8 mouse cellular contexts compared by ENCODE assay signal in the genomic region with DNA sequence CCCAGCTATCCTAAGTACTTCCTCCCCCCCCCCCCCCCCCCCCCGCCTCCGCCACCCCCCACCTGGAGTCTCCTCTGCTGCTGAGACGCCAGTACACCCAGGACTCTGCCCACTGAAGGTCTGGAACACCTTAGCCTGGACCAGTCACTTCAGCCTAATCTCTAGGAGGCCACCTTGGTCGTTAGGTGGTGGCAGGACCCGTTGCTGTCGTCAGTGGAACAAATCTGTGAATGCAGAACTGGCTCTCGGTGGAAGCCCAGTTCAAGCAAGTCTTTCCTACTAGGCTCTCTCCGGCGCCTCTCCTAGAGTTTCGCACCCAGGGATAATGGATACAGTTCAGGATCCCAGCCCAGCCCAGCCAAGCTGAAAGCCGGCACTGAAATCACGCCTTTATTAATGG. TPM values are rescaled to one million over a fixed set of nuclear protein-coding genes. Genes with fewer than 3 reads are reported as not detected.
DNase-seq lines count a peak whose midpoint lies in the region; ATAC-seq lines count a peak whose summit lies in the region.

No protein-coding gene starts in this region.

- no peaks in the 10 kb centered on the region for H3K36me3 ChIP-seq in kidney, embryonic 14.5 days (ENCODE audit: control insufficient read depth, insufficient read depth, low read length)
- H3K36me3 ChIP-seq in embryonic facial prominence, embryonic 14.5 days (ENCODE audit: control insufficient read depth, insufficient read depth, low read length), result no peaks in the 10 kb centered on the region
- no peaks in the 10 kb centered on the region for H3K36me3 ChIP-seq in intestine, embryonic 15.5 days
- H3K36me3 ChIP-seq in midbrain, embryonic 11.5 days (ENCODE audit: control insufficient read depth, insufficient read depth, low read length), result no peaks in the 10 kb centered on the region

- no peak overlapping the region for H3K27ac ChIP-seq in kidney, embryonic 14.5 days (ENCODE audit: low read depth, low read length)
- no peak overlapping the region for H3K27ac ChIP-seq in embryonic facial prominence, embryonic 14.5 days (replicated peaks; ENCODE audit: low read depth, low read length)
- H3K27ac ChIP-seq in intestine, embryonic 15.5 days, result 0 out of 2 replicates have a peak overlapping the region, but pooled peaks have one; percentile 13
- no peak overlapping the region for H3K27ac ChIP-seq in midbrain, embryonic 11.5 days (ENCODE audit: low read depth, low read length)

- no peaks in the 10 kb centered on the region for H3K9me3 ChIP-seq in kidney, embryonic 14.5 days (ENCODE audit: control insufficient read depth, low read length)
- no peaks in the 10 kb centered on the region for H3K9me3 ChIP-seq in embryonic facial prominence, embryonic 14.5 days (ENCODE audit: control insufficient read depth, low read length)
- H3K9me3 ChIP-seq in intestine, embryonic 15.5 days, result no peaks in the 10 kb centered on the region
- H3K9me3 ChIP-seq in midbrain, embryonic 11.5 days (ENCODE audit: control insufficient read depth, low read length), result no peaks in the 10 kb centered on the region

- H3K4me2 ChIP-seq in kidney, embryonic 14.5 days (replicated peaks; ENCODE audit: low read depth, low read length), result peak overlapping the region; percentile 54
- H3K4me2 ChIP-seq in embryonic facial prominence, embryonic 14.5 days (ENCODE audit: low read depth, low read length), result peak overlapping the region; percentile 51
- H3K4me2 ChIP-seq in intestine, embryonic 15.5 days (replicated peaks), result peak overlapping the region; percentile 66
- peak overlapping the region; percentile 49 for H3K4me2 ChIP-seq in midbrain, embryonic 11.5 days

- no peak for ATAC-seq in kidney, embryonic 14.5 days (ENCODE audit: low FRiP score, low TSS enrichment)
- no peak for ATAC-seq in embryonic facial prominence, embryonic 14.5 days (ENCODE audit: low read depth)
- no peak for ATAC-seq in intestine, embryonic 15.5 days
- ATAC-seq in midbrain, embryonic 11.5 days (ENCODE audit: low FRiP score), result no peak

- H3K27me3 ChIP-seq in kidney, embryonic 14.5 days (ENCODE audit: control insufficient read depth, insufficient read depth, low read length), result peaks cover 37% of the 10 kb centered on the region
- peaks cover 42% of the 10 kb centered on the region for H3K27me3 ChIP-seq in embryonic facial prominence, embryonic 14.5 days (replicated peaks; ENCODE audit: control insufficient read depth, insufficient read depth, low read length)
- peaks cover 42% of the 10 kb centered on the region for H3K27me3 ChIP-seq in intestine, embryonic 15.5 days (replicated peaks)
- peaks cover 45% of the 10 kb centered on the region for H3K27me3 ChIP-seq in midbrain, embryonic 11.5 days (ENCODE audit: control insufficient read depth, insufficient read depth, low read length)

- peak overlapping the region; percentile 29 for H3K4me3 ChIP-seq in kidney, embryonic 14.5 days (ENCODE audit: low read length)
- H3K4me3 ChIP-seq in embryonic facial prominence, embryonic 14.5 days (ENCODE audit: low read depth, low read length), result peak overlapping the region; percentile 27; the same call in 1 of the 2 replicates
- H3K4me3 ChIP-seq in intestine, embryonic 15.5 days (replicated peaks), result peak overlapping the region; percentile 36
- peak overlapping the region; percentile 15; the same call in 1 of the 2 replicates for H3K4me3 ChIP-seq in midbrain, embryonic 11.5 days (ENCODE audit: low read depth, low read length)

- no peak for DNase-seq in kidney, postnatal 14 days
- DNase-seq in embryonic facial prominence, embryonic 14.5 days (ENCODE audit: low spot score), result no peak
- DNase-seq in midbrain, embryonic 11.5 days (ENCODE audit: low spot score, missing footprints), result no peak
- DNase-seq in gastrocnemius, postnatal 10 days, result no peak
- no peak for DNase-seq in adrenal gland, adult 2 months
- DNase-seq in ovary, postnatal 14 days (ENCODE audit: low spot score), result no peak

- WGBS in kidney, embryonic 14.5 days, result 19% methylated on average over 10 of the region's 12 CpGs
- WGBS in embryonic facial prominence, embryonic 14.5 days, result 24% methylated on average over 9 of the region's 12 CpGs
- 16% methylated on average over 10 of the region's 12 CpGs for whole genome bisulfite sequencing in intestine, embryonic 15.5 days
- WGBS in midbrain, embryonic 11.5 days, result 26% methylated on average over 10 of the region's 12 CpGs

- H3K4me1 ChIP-seq in kidney, embryonic 14.5 days (ENCODE audit: control insufficient read depth, insufficient read depth, low read length), result peaks cover 22% of the 10 kb centered on the region
- peaks cover 7% of the 10 kb centered on the region for H3K4me1 ChIP-seq in embryonic facial prominence, embryonic 14.5 days (ENCODE audit: control insufficient read depth, insufficient read depth, low read length)
- H3K4me1 ChIP-seq in intestine, embryonic 15.5 days (replicated peaks), result peaks cover 30% of the 10 kb centered on the region
- peaks cover 14% of the 10 kb centered on the region for H3K4me1 ChIP-seq in midbrain, embryonic 11.5 days (ENCODE audit: control insufficient read depth, insufficient read depth, low read length)

- H3K9ac ChIP-seq in kidney, embryonic 14.5 days (ENCODE audit: low read depth, low read length), result no peak overlapping the region
- H3K9ac ChIP-seq in embryonic facial prominence, embryonic 14.5 days (ENCODE audit: low read depth, low read length), result no peak overlapping the region
- no peak overlapping the region for H3K9ac ChIP-seq in intestine, embryonic 15.5 days
- H3K9ac ChIP-seq in midbrain, embryonic 11.5 days (ENCODE audit: low read length), result 0 out of 2 replicates have a peak overlapping the region, but pooled peaks have one; percentile 18

RNA-seq across cellular contexts. Expression of gene Trnp1, which starts 4.5 kb away (rescaled TPM):
- 1.4 and 1.6 TPM in 2 replicates for polyA plus RNA-seq in kidney, embryonic 14.5 days (2014; fragmentation: Nextera tagmentation; extraction: Ambion mirVana)
- polyA plus RNA-seq in embryonic facial prominence, embryonic 14.5 days (2014; fragmentation: Nextera tagmentation; extraction: Ambion mirVana), result 9.0 TPM in 2 replicates
- polyA plus RNA-seq in intestine, embryonic 15.5 days (2015; fragmentation: Nextera tagmentation; extraction: Ambion mirVana), result 1.6 and 1.7 TPM in 2 replicates
- polyA plus RNA-seq in midbrain, embryonic 11.5 days (2014; fragmentation: Nextera tagmentation; extraction: Ambion mirVana), result 1.5 TPM in 2 replicates
- 1 to 10 TPM; 2.2 to 2.7 TPM for total RNA-seq in gastrocnemius, postnatal 10 days (2021)
- 1 to 10 TPM; 4.4 to 7.5 TPM for total RNA-seq in adrenal gland, adult 2 months (2021)
- polyA plus RNA-seq in adrenal gland, adult 2 months (2012; rRNA removed), result 7.4 and 11.4 TPM in 2 replicates

RNA-seq across cellular contexts. Expression of gene Tent5b, which starts 14.0 kb away (rescaled TPM):
- 0.35 and 0.94 TPM in 2 replicates for polyA plus RNA-seq in kidney, embryonic 14.5 days (2014; fragmentation: Nextera tagmentation; extraction: Ambion mirVana)
- 1.4 and 2.8 TPM in 2 replicates for polyA plus RNA-seq in embryonic facial prominence, embryonic 14.5 days (2014; fragmentation: Nextera tagmentation; extraction: Ambion mirVana)
- polyA plus RNA-seq in intestine, embryonic 15.5 days (2015; fragmentation: Nextera tagmentation; extraction: Ambion mirVana), result 0.82 and 0.94 TPM in 2 replicates
- 0.22 and 0.53 TPM in 2 replicates for polyA plus RNA-seq in midbrain, embryonic 11.5 days (2014; fragmentation: Nextera tagmentation; extraction: Ambion mirVana)
- under 1 TPM; 0.18 to 0.38 TPM for total RNA-seq in gastrocnemius, postnatal 10 days (2021)
- 10 to 100 TPM in 1 of 2 experiments, 1 to 10 TPM in 1; 1.7 to 14.7 TPM for total RNA-seq in adrenal gland, adult 2 months (2021)
- polyA plus RNA-seq in adrenal gland, adult 2 months (2012; rRNA removed), result 3.0 and 7.2 TPM in 2 replicates

RNA-seq across cellular contexts. Expression of gene Kdf1, which starts 24.9 kb away (rescaled TPM):
- polyA plus RNA-seq in kidney, embryonic 14.5 days (2014; fragmentation: Nextera tagmentation; extraction: Ambion mirVana), result 15.3 and 21.4 TPM in 2 replicates
- polyA plus RNA-seq in embryonic facial prominence, embryonic 14.5 days (2014; fragmentation: Nextera tagmentation; extraction: Ambion mirVana), result 11.6 and 12.6 TPM in 2 replicates
- 40.5 and 45.1 TPM in 2 replicates for polyA plus RNA-seq in intestine, embryonic 15.5 days (2015; fragmentation: Nextera tagmentation; extraction: Ambion mirVana)
- 0.15 and 0.51 TPM in 2 replicates for polyA plus RNA-seq in midbrain, embryonic 11.5 days (2014; fragmentation: Nextera tagmentation; extraction: Ambion mirVana)
- total RNA-seq in gastrocnemius, postnatal 10 days (2021), result not detected
- 1 to 10 TPM; 1.8 to 2.1 TPM for total RNA-seq in adrenal gland, adult 2 months (2021)
- 4.4 and 5.3 TPM in 2 replicates for polyA plus RNA-seq in adrenal gland, adult 2 months (2012; rRNA removed)

RNA-seq across cellular contexts. Expression of gene Nudc, which starts 51.9 kb away (rescaled TPM):
- polyA plus RNA-seq in kidney, embryonic 14.5 days (2014; fragmentation: Nextera tagmentation; extraction: Ambion mirVana), result 285 and 287 TPM in 2 replicates
- polyA plus RNA-seq in embryonic facial prominence, embryonic 14.5 days (2014; fragmentation: Nextera tagmentation; extraction: Ambion mirVana), result 191 and 199 TPM in 2 replicates
- 280 and 288 TPM in 2 replicates for polyA plus RNA-seq in intestine, embryonic 15.5 days (2015; fragmentation: Nextera tagmentation; extraction: Ambion mirVana)
- 330 and 336 TPM in 2 replicates for polyA plus RNA-seq in midbrain, embryonic 11.5 days (2014; fragmentation: Nextera tagmentation; extraction: Ambion mirVana)
- 10 to 100 TPM; 53.3 to 62.3 TPM for total RNA-seq in gastrocnemius, postnatal 10 days (2021)
- 100 to 1,000 TPM; 157 to 176 TPM for total RNA-seq in adrenal gland, adult 2 months (2021)
- 49.9 and 57.3 TPM in 2 replicates for polyA plus RNA-seq in adrenal gland, adult 2 months (2012; rRNA removed)

RNA-seq across cellular contexts. Expression of gene Nr0b2, which starts 59.3 kb away (rescaled TPM):
- not detected in 2 replicates for polyA plus RNA-seq in kidney, embryonic 14.5 days (2014; fragmentation: Nextera tagmentation; extraction: Ambion mirVana)
- not detected in 2 replicates for polyA plus RNA-seq in embryonic facial prominence, embryonic 14.5 days (2014; fragmentation: Nextera tagmentation; extraction: Ambion mirVana)
- 7.5 and 8.1 TPM in 2 replicates for polyA plus RNA-seq in intestine, embryonic 15.5 days (2015; fragmentation: Nextera tagmentation; extraction: Ambion mirVana)
- not detected in 2 replicates for polyA plus RNA-seq in midbrain, embryonic 11.5 days (2014; fragmentation: Nextera tagmentation; extraction: Ambion mirVana)
- under 1 TPM in 1 of 2 experiments, not detected in 1; 0.23 TPM for total RNA-seq in gastrocnemius, postnatal 10 days (2021)
- 10 to 100 TPM; 39.9 to 65.5 TPM for total RNA-seq in adrenal gland, adult 2 months (2021)
- 251 and 295 TPM in 2 replicates for polyA plus RNA-seq in adrenal gland, adult 2 months (2012; rRNA removed)
